Mouse (Mus musculus): ENCODE results near the gene Mphosph9.

- TF ChIP-seq CTCF (IDR thresholded peaks at IDR 0.05; ENCODE audit: low read depth) = no peak
- TF ChIP-seq EP300 (IDR thresholded peaks at IDR 0.05; ENCODE audit: low read depth) = no peak
Measured at GRCm38 (mm10) chr5:124296475-124296874, 31.3 kb downstream of the Mphosph9 start.
